Mouse (Mus musculus): Measurements from ENCODE around the gene Git1. TPM values are rescaled to one million over a fixed set of nuclear protein-coding genes. Genes with fewer than 3 reads are reported as not detected.

The Git1 gene
- polyA plus RNA-seq, 1 experiment from 2014 or later, result 1.4 TPM

DNA sequence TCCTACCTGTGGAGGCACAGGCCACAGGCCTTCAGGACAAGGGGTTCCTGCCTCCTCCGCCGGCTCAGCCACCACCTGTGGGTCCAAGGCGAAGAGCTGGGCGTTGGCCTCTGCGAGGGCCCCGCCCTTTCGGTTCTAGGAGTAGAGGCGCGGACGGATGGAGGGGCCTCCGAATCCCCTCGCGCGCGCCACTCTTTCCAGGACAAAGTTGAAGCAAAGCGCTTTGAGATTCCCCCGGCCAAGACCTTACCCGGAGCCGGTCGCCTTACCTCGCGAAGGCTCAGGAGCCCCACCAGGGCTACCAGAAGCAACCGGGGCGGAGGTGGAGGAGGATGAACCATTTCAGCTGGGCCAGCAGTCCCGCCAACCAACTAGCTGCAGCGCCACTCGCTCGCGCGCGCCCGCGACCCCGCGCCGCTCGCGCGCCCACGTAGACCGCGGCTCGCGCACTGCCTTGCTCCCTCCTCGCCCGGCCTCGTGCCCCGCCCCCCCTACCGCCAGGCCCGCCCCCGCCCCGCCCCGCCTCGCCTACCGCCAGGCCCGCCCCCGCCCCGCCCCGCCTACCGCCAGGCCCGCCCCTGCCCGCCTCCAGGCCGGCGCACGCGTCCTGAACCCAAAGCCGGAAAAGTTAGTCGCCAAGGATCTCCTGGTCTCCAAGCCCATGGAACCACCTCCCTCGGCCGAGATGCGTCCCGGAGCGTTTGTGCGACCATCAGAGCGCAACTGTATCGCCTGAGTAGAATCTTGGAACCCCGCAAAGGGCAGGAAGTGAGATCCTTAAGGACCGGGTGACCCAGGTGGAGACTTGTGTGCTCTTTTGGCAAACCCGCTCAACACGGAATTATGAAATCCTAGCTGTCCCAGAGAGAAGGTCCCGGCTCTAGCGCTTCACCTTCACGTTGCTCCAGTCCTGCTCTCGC, 19.8 kb downstream of the Git1 start:
- Histone ChIP-seq H3K4me3 (replicated peaks) (peak overlapping the region; percentile 75), H3K27me3 (peaks cover 46% of the 10 kb centered on the region), H3K27ac (replicated peaks) (peak overlapping the region; percentile 77), H3K36me3 (replicated peaks) (no peaks in the 10 kb centered on the region), H3K9ac (peak overlapping the region; percentile 61), H3K9me3 (replicated peaks) (no peaks in the 10 kb centered on the region), H3K4me1 (replicated peaks) (peaks cover 63% of the 10 kb centered on the region), H3K4me2 (peak overlapping the region; percentile 98)
- peak; percentile 78 for ATAC-seq (ENCODE audit: insufficient read depth)
- under 1% methylated on average over 83 of the region's 84 CpGs for WGBS (ENCODE audit: insufficient replicate concordance)

DNA sequence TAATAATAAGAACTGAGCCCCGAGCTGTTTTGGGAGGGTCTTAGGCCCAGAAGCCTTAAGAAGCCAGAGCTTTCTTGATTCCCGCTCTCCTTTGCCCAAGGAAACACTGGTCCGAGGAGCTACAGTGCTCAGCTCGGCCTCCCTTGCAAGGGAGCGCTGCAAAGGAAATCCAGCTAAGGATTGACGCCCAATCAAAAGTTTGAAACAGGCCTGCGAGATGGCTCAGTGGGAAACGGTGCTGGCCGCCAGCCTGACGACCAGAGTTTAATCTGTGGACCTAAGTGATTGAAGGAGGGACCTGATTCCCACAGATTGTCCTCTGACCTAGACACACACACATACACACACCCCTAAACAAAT, 20.4 kb downstream of the Git1 start:
- Histone ChIP-seq H3K4me3 (replicated peaks) (peak overlapping the region; percentile 75), H3K9me3 (replicated peaks) (no peaks in the 10 kb centered on the region), H3K27ac (replicated peaks) (peak overlapping the region; percentile 43; the same call in 1 of the 2 replicates), H3K9ac (peak overlapping the region; percentile 51), H3K27me3 (peaks cover 50% of the 10 kb centered on the region), H3K4me2 (peak overlapping the region; percentile 98), H3K36me3 (replicated peaks) (no peaks in the 10 kb centered on the region), H3K4me1 (replicated peaks) (peaks cover 63% of the 10 kb centered on the region)
- 6% methylated on average over 10 of the region's 10 CpGs for WGBS (ENCODE audit: insufficient replicate concordance)
- no peak for ATAC-seq (ENCODE audit: insufficient read depth)

DNA sequence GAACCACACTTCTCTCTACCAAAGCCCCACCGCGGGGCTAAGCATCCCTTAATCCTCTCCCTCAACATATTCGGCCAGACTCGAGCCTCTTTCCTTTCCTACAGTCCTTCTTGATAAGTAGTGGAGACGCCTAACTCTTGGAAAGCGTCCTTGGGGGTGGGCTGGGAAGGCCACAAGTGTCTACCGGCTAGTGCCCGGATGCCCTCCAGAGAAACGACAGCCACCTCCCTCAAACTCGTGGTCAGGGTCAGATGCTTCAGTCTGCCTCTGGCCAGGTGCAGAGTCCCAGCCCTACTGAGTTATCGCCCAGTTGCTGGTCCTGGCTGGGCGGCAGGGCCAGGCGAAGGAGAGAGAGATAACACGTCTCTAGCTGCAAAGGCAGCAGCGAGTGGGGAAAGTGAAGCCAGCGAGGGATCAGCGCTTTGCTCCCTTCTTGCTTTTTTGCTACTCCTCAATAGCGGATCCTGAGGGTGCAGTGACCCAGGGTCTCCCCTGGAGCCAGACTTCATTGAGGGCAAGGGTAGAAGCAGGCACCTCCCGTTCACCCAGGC, 21.0 kb downstream of the Git1 start:
- peaks cover 54% of the 10 kb centered on the region for H3K27me3 ChIP-seq

DNA sequence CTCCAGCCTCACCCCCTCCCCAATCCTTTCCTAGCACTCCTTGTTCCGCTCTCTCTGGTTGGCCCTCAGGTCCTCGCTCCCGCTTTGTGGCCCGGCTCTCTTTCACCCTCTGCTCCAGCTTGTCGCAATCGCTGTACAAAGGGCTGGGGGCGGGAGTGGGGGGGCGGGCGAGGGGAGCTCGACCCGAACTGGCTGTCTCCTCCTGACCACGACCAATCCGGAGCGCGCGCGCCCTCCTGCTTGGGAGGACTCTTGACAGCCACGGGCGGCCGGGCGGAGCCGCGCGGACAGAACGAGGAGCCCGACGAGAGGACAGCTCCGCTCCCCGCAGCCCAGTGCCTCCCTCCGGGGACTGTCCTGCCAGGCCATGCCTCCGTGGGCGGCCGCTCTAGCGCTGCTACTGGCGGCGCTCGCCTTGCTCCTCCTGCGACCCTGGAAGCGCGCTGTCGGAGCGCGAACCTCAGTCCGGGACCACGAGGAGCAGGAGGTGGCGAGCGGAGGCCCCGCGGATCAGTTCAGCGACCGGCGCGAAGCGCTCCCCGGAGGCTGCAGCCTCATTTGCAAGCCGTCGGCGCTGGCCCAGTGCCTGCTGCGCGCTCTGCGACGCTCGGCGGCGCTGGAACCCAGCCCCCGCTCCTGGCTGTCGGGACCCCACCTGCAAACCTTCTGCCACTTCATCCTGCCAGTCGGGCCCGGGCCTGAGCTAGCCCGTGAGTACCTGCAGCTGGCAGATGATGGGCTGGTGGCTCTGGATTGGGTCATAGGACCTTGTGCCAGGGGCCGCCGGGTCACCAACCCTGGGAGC, 21.7 kb downstream of the Git1 start, which contains the start of gene Abhd15:
Gene Abhd15 (plus strand): TSS at position 290 of the 805 bp plus-strand sequence.
- H3K4me2 ChIP-seq, result peak within 1 kb of the TSS; percentile 98
- H3K27ac ChIP-seq (replicated peaks), result peak within 1 kb of the TSS; percentile 55
- H3K4me1 ChIP-seq (replicated peaks), result peaks cover 67% of the 10 kb centered on the region
- ATAC-seq (ENCODE audit: insufficient read depth), result peak; percentile 64
- under 1% methylated on average over 72 of the region's 72 CpGs for WGBS (ENCODE audit: insufficient replicate concordance)
- no peaks in the 10 kb centered on the region for H3K36me3 ChIP-seq (replicated peaks)
- no peaks in the 10 kb centered on the region for H3K9me3 ChIP-seq (replicated peaks)
- peaks cover 60% of the 10 kb centered on the region for H3K27me3 ChIP-seq
- H3K9ac ChIP-seq, result peak within 1 kb of the TSS; percentile 51
- H3K4me3 ChIP-seq (replicated peaks), result peak within 1 kb of the TSS; percentile 75

More for the DNA sequence above, 21.0 kb downstream of the Git1 start:
- peak; percentile 33 for ATAC-seq (ENCODE audit: insufficient read depth)
- no peaks in the 10 kb centered on the region for H3K9me3 ChIP-seq (replicated peaks)
- H3K27ac ChIP-seq (replicated peaks), result peak overlapping the region; percentile 55
- H3K4me2 ChIP-seq, result peak overlapping the region; percentile 98
- 4% methylated on average over 19 of the region's 19 CpGs for WGBS (ENCODE audit: insufficient replicate concordance)
- H3K4me3 ChIP-seq (replicated peaks), result peak overlapping the region; percentile 75
- H3K9ac ChIP-seq, result peak overlapping the region; percentile 51
- no peaks in the 10 kb centered on the region for H3K36me3 ChIP-seq (replicated peaks)
- H3K4me1 ChIP-seq (replicated peaks), result peaks cover 66% of the 10 kb centered on the region

DNA sequence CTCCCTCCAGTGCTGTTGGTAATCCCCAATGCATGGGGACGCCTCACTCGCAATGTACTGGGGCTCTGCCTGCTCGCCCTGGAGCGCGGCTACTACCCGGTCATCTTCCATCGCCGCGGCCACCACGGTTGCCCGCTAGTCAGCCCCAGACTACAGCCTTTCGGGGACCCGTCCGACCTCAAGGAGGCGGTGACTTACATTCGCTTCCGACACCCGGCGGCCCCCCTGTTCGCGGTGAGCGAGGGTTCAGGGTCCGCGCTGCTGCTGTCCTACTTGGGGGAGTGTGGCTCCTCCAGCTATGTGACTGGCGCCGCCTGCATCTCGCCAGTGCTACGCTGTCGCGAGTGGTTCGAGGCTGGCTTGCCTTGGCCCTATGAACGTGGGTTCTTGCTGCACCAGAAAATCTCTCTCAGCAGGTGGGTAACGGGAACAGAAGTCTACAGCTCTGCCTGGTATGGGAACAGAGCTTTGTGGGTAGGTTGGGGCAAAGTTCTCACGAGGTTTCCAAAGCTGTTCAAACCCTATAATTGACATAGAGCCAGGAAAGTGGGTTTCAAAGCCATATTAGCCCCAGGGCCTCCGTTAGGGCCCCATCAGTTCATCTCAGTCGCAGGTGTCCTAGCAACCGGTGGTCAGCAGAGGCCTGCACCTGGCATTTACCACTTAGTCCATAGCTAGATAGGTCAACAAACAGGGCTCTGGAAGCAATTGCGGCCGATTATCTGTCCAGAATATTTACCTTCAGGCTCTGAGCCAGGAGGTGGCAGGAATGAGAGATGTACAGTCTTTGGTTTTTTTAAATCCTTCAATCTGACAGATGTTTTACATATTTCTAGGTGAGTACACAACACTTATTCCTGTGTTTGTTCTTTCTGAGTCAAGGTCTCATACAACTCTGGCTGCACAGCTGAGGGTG, 22.5 kb downstream of the Git1 start, which contains the start of gene Trp53i13:
Gene Trp53i13 (minus strand): TSS at position 344 of the 916 bp plus-strand sequence.
- Histone ChIP-seq H3K4me3 (replicated peaks) (peak within 1 kb of the TSS; percentile 75), H3K27me3 (peaks cover 63% of the 10 kb centered on the region), H3K4me1 (replicated peaks) (peaks cover 70% of the 10 kb centered on the region)

DNA sequence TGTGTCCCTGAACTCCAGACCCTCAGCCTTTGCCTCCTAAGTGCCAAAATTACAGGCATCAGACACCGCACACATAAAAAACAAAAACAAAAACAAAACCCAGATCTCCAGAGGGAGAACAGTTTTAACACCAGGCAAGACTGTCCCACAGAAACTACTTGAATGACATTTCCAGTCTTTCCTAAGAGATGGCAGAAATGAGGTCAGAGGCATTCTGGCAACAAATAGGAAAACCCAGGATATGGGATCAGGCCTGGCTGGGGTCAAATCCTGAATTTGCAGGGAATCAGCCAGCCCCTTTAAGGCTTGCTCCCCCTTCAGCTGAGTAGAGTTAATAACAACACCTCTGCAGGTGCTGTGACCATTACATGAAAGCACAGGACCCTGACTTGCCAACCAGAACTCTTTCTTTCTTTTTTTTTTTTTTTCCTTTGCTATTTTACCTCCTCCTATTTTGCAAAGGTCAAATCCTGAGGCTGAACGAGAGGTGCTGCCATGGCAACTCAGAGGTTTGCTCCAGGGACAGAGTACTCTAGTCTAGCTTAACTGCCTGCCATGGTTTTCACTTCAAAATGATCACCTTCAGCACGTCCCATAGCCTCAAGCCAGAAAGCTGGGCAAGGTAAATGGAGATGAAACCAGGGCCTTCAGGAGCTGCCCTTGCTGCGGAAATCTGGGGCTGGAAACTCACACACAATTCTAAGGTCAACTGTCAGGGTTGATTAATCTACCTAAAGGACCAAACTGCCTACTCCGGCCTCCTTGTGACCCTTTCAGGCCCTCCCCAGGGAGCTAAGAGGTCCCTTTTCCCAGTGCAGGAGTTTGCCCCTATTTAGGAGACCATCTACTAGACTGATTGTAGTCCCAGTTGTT, 23.4 kb downstream of the Git1 start:
- no peak for ATAC-seq (ENCODE audit: insufficient read depth)
- WGBS (ENCODE audit: insufficient replicate concordance), result 63% methylated on average over 5 of the region's 5 CpGs
- no peaks in the 10 kb centered on the region for H3K9me3 ChIP-seq (replicated peaks)
- H3K27me3 ChIP-seq, result peaks cover 63% of the 10 kb centered on the region
- H3K4me2 ChIP-seq, result peak overlapping the region; percentile 98
- no peak overlapping the region for H3K4me3 ChIP-seq (replicated peaks)
- H3K9ac ChIP-seq, result no peak overlapping the region
- no peaks in the 10 kb centered on the region for H3K36me3 ChIP-seq (replicated peaks)
- H3K4me1 ChIP-seq (replicated peaks), result peaks cover 74% of the 10 kb centered on the region
- no peak overlapping the region for H3K27ac ChIP-seq (replicated peaks)

More for the DNA sequence above, 22.5 kb downstream of the Git1 start, which contains the start of gene Trp53i13:
- Histone ChIP-seq H3K27ac (replicated peaks) (peak within 1 kb of the TSS; percentile 48), H3K9me3 (replicated peaks) (no peaks in the 10 kb centered on the region), H3K36me3 (replicated peaks) (no peaks in the 10 kb centered on the region), H3K4me2 (peak within 1 kb of the TSS; percentile 98), H3K9ac (peak within 1 kb of the TSS; percentile 51)
- no peak for ATAC-seq (ENCODE audit: insufficient read depth)
- WGBS (ENCODE audit: insufficient replicate concordance), result 9% methylated on average over 39 of the region's 39 CpGs

DNA sequence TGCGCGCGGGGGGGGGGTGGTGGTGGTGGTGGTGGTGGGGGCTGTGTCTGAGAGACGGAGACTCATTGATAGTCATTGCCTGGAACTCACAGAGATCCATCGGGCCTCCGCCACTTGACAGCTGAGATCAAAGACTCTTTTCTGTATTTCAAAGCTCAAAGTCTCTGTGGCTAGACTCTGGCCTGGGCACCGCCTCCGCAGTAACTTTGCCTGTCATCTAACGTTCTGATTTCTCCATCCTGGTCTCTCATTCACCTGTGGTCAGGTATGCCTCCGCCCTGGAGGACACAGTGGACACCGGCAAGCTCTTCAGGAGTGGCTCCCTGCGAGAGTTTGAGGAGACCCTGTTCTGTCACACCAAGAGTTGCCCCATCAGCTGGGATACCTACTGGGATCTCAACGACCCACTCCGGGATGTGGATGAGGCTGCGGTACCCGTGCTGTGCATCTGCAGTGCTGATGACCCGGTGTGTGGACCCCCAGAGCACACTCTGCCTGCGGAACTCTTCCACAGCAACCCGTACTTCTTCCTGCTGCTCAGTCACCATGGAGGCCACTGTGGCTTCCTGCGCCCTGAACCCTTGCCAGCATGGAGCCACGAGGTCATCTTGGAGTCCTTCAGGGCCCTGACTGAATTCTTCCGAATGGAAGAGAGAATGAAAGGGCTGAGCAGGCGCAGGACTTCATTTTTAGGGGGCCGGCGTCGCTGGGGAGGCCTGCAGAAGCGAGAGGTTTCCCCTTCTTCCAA, 24.9 kb downstream of the Git1 start:
- 0 out of 2 replicates have a peak overlapping the region, but pooled peaks have one; percentile 5 for H3K4me2 ChIP-seq
- 51% methylated on average over 27 of the region's 27 CpGs for WGBS (ENCODE audit: insufficient replicate concordance)
- no peaks in the 10 kb centered on the region for H3K9me3 ChIP-seq (replicated peaks)
- no peak overlapping the region for H3K9ac ChIP-seq
- ATAC-seq (ENCODE audit: insufficient read depth), result no peak
- H3K27me3 ChIP-seq, result peaks cover 63% of the 10 kb centered on the region
- peaks cover 63% of the 10 kb centered on the region for H3K4me1 ChIP-seq (replicated peaks)
- 0 out of 2 replicates have a peak overlapping the region, but pooled peaks have one; percentile 45 for H3K27ac ChIP-seq (replicated peaks)
- no peak overlapping the region for H3K4me3 ChIP-seq (replicated peaks)
- H3K36me3 ChIP-seq (replicated peaks), result no peaks in the 10 kb centered on the region

DNA sequence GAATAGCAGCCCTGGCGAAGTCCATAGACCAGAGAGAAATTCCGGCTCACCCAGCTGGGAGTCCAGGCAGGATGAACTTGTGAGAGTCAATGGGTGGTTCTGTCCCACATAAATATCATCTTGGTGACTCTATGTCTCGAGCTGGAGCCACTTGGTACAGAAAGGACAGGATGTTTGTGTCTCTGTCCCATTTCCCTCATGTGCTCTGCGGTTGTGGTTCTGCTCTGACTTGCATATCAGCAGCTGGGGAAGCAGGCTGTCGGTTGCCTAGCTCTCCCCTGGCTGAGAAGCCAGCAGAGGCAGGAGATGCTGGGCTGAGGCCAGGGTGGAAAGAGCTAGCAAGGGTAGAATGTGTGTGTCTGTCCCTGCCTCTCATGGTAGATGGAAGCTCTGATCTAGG, 25.7 kb downstream of the Git1 start, which contains the start of gene Gm10392:
Gene Gm10392 (minus strand): TSS at position 156 of the 400 bp plus-strand sequence.
- no peak within 1 kb of the TSS for H3K4me3 ChIP-seq (replicated peaks)
- no peaks in the 10 kb centered on the region for H3K9me3 ChIP-seq (replicated peaks)
- H3K4me2 ChIP-seq, result 0 out of 2 replicates have a peak within 1 kb of the TSS, but pooled peaks have one; percentile 5
- no peak within 1 kb of the TSS for H3K9ac ChIP-seq
- ATAC-seq (ENCODE audit: insufficient read depth), result no peak
- peaks cover 56% of the 10 kb centered on the region for H3K4me1 ChIP-seq (replicated peaks)
- H3K36me3 ChIP-seq (replicated peaks), result no peaks in the 10 kb centered on the region
- H3K27ac ChIP-seq (replicated peaks), result 0 out of 2 replicates have a peak within 1 kb of the TSS, but pooled peaks have one; percentile 45
- 17% methylated on average over 5 of the region's 5 CpGs for WGBS (ENCODE audit: insufficient replicate concordance)
- peaks cover 62% of the 10 kb centered on the region for H3K27me3 ChIP-seq
